In genomic region chr6:146395616-146396015, GRCm38 (mm10) we compare ENCODE assay signal across 25 mouse cellular contexts.
A peak's percentile ranks its signal among the peaks of the same experiment; 100 is the strongest.
DNase-seq lines count a peak whose midpoint lies in the region; ATAC-seq and TF ChIP-seq lines count a peak whose summit lies in the region.
"Had no signal": no experiment of that assay in that cellular context is flagged by ENCODE, and none has a peak within 500 bp of the region (broad histone marks: within the 10 kb centered on the region; RNA-seq: fewer than 3 reads in every experiment).

No protein-coding gene starts in this region.

- H3K27ac ChIP-seq in heart, embryonic 11.5 days (ENCODE audit: low read depth, low read length) = no peak overlapping the region
- peak overlapping the region; percentile 66 for H3K27ac ChIP-seq in embryonic fibroblast, embryonic 13.5 days (ENCODE audit: insufficient read depth, low read length)
- H3K27ac ChIP-seq: embryonic facial prominence, embryonic 10.5 days; embryonic facial prominence, embryonic 12.5 days; forebrain, embryonic 10.5 days; forebrain, embryonic 13.5 days had no signal

- ATAC-seq in heart, embryonic 11.5 days (replicated peaks; ENCODE audit: insufficient number of reproducible peaks, low FRiP score, low TSS enrichment) = no peak
- ATAC-seq: activated CD4-positive, CD25-positive, alpha-beta regulatory T cell, adult 4 months; CD4-positive, CD25-positive, alpha-beta regulatory T cell, adult 4 months; forebrain, embryonic 13.5 days; forebrain, embryonic 16.5 days had no signal

- no peaks in the 10 kb centered on the region for H3K27me3 ChIP-seq in heart, embryonic 11.5 days (ENCODE audit: control insufficient read depth, insufficient read depth, low read length)
- H3K27me3 ChIP-seq: CH12.LX; embryonic facial prominence, embryonic 12.5 days; forebrain, embryonic 13.5 days had no signal

- H3K9ac ChIP-seq in heart, embryonic 11.5 days (ENCODE audit: low read depth, low read length) = no peak overlapping the region
- H3K9ac ChIP-seq: embryonic facial prominence, embryonic 12.5 days; forebrain, embryonic 13.5 days had no signal

- no peaks in the 10 kb centered on the region for H3K4me1 ChIP-seq in heart, embryonic 11.5 days (ENCODE audit: control insufficient read depth, insufficient read depth, low read length)
- peaks cover 4% of the 10 kb centered on the region; the same call in 1 of the 2 replicates for H3K4me1 ChIP-seq in embryonic fibroblast, embryonic 13.5 days (ENCODE audit: control insufficient read depth, insufficient read depth, low read length)
- H3K4me1 ChIP-seq: embryonic facial prominence, embryonic 12.5 days; forebrain, embryonic 10.5 days; forebrain, embryonic 13.5 days had no signal

- no peak overlapping the region for H3K4me2 ChIP-seq in heart, embryonic 11.5 days
- H3K4me2 ChIP-seq: embryonic facial prominence, embryonic 12.5 days; forebrain, embryonic 13.5 days had no signal

- no peak for TF ChIP-seq POLR2A in embryonic fibroblast, embryonic 13.5 days (IDR thresholded peaks at IDR 0.05; ENCODE audit: low read depth, low read length)

- peak; percentile 27 for DNase-seq in heart, adult 11 months
- DNase-seq in 3T3-L1 (ENCODE audit: low read depth, low spot score) (peak; percentile 88), NIH3T3 (ENCODE audit: low read depth) (peak; percentile 71)
- no peak for DNase-seq in layer of hippocampus, adult 9-11 months
- no peak for DNase-seq in retina, embryonic 14.5 days (ENCODE audit: low spot score)
- DNase-seq: adrenal gland, adult 8-10 months; adrenal gland, postnatal 14 days; adrenal gland, postnatal 36 days; B cell, adult 2 months; cerebellum, adult 11-12 months; cerebellum, adult 2 months; cerebellum, adult 9-10 months; cerebellum, postnatal 10 days; cerebellum, postnatal 25 days had no signal

- peaks cover 12% of the 10 kb centered on the region for H3K36me3 ChIP-seq in heart, embryonic 11.5 days (ENCODE audit: control insufficient read depth, insufficient read depth, low read length)
- H3K36me3 ChIP-seq: embryonic facial prominence, embryonic 10.5 days; embryonic facial prominence, embryonic 12.5 days; forebrain, embryonic 10.5 days had no signal

- 83% methylated on average over 4 of the region's 4 CpGs for WGBS in heart, embryonic 11.5 days (ENCODE audit: insufficient replicate concordance)

- 0 out of 2 replicates have a peak, but pooled peaks cover 2% of the 10 kb centered on the region for H3K9me3 ChIP-seq in heart, embryonic 11.5 days (replicated peaks; ENCODE audit: control insufficient read depth, low read length)
- H3K9me3 ChIP-seq: embryonic facial prominence, embryonic 10.5 days; embryonic facial prominence, embryonic 12.5 days; forebrain, embryonic 13.5 days had no signal

- H3K4me3 ChIP-seq in heart, embryonic 11.5 days (ENCODE audit: low read depth, low read length) = no peak overlapping the region
- no peak overlapping the region for H3K4me3 ChIP-seq in embryonic fibroblast, embryonic 13.5 days (ENCODE audit: insufficient read depth, low read length)
- H3K4me3 ChIP-seq: embryonic facial prominence, embryonic 10.5 days; embryonic facial prominence, embryonic 12.5 days; erythroblast, embryonic 14.5 days; forebrain, embryonic 10.5 days; forebrain, embryonic 13.5 days had no signal

- TF ChIP-seq CTCF in embryonic fibroblast, embryonic 13.5 days (IDR thresholded peaks at IDR 0.05; ENCODE audit: borderline replicate concordance, insufficient read depth, low read length) = no peak

Comparison
In these comparisons a context has a peak if more than half of its experiments do, and no peak if none do; other contexts are left out.
1. DNase-seq: peak in heart, adult 11 months (single experiment), 3T3-L1 (single experiment) and NIH3T3 (single experiment); none in layer of hippocampus, adult 9-11 months (single experiment) and retina, embryonic 14.5 days (single experiment).